Mouse (Mus musculus): ENCODE data around the gene Cenpp. TPM values are rescaled to one million over a fixed set of nuclear protein-coding genes. Genes with fewer than 3 reads are reported as not detected.

Gene Cenpp
- polyA plus RNA-seq, 1 experiment, result not detected

DNA sequence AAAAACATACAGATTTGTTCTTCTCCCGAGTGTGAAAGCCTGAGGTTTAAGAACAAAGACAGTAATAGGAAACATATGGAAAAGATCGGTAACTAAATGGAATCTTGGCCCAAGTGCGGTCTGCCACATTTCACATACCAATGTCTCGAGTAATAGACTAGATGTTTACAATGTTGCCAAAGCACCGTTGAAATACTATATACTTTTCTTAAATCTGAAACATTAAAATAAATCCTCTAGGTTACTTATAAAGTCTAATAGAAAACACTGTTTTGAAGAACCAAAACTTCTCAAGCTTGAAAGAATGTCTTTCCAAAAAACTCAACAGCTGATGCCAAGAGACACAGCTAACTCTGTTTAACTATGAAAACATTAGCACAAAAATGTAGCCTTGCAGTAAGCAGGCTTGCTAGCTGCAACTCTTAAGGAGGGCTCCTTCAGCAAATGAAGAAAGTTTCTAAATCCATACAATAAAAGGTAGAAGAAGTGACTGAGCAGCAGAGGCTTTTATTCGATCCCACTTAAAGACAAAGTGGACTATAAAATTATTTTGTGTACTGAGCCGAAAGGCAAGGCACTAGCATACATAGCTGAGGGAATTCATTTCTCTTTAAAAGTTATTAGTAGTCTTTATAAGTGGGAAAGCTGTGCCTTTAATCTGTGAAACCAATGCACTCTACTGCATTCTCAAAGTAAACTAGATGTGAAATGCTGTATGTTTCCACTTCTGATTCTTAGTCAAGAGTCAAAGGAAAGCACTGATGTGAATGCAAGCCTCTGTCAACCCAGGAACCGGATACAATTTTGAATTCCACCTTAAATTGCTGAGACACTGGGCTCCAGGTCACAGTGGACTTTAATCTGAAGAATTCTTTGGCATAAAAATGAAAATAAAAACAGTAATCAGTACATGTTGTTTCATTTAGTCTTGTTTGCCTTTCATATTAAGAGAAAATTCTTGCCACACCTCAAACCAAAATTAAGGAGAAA lies 70.7 kb downstream of the Cenpp start, which contains the start of gene Omd:
Gene Omd, plus strand, starts transcription at position 922 of the 990 bp plus-strand sequence.
- Histone ChIP-seq H3K27ac (ENCODE audit: insufficient read depth, low read depth, low read length) (no peak within 1 kb of the TSS), H3K4me1 (ENCODE audit: control insufficient read depth, insufficient read depth, low read length) (no peaks in the 10 kb centered on the region), H3K4me3 (ENCODE audit: insufficient read depth, low read depth, low read length) (no peak within 1 kb of the TSS)
- 51% methylated on average over 8 of the region's 8 CpGs for WGBS
- TF ChIP-seq POLR2A (IDR thresholded peaks at IDR 0.05; ENCODE audit: insufficient read depth, low read depth, low read length), result no peak
- TF ChIP-seq CTCF (IDR thresholded peaks at IDR 0.05; ENCODE audit: insufficient read depth, low read depth, low read length), result no peak

GRCm38 (mm10) chr13:49571418-49571817 lies 81.2 kb downstream of the Cenpp start:
- TF ChIP-seq POLR2A (IDR thresholded peaks at IDR 0.05; ENCODE audit: insufficient read depth, low read depth, low read length) (no peak), CTCF (IDR thresholded peaks at IDR 0.05; ENCODE audit: insufficient read depth, low read depth, low read length) (no peak)
- Histone ChIP-seq H3K27ac (ENCODE audit: insufficient read depth, low read depth, low read length) (no peak overlapping the region), H3K4me3 (ENCODE audit: insufficient read depth, low read depth, low read length) (no peak overlapping the region), H3K4me1 (ENCODE audit: control insufficient read depth, insufficient read depth, low read length) (no peaks in the 10 kb centered on the region)
- 89% methylated on average over 2 of the region's 2 CpGs for WGBS

GRCm38 (mm10) chr13:49570371-49570770 lies 82.2 kb downstream of the Cenpp start:
- no peak overlapping the region for H3K27ac ChIP-seq (ENCODE audit: insufficient read depth, low read depth, low read length)
- H3K4me3 ChIP-seq (ENCODE audit: insufficient read depth, low read depth, low read length), result no peak overlapping the region
- WGBS, result 75% methylated on average over 3 of the region's 3 CpGs
- TF ChIP-seq POLR2A (IDR thresholded peaks at IDR 0.05; ENCODE audit: insufficient read depth, low read depth, low read length) (no peak), CTCF (IDR thresholded peaks at IDR 0.05; ENCODE audit: insufficient read depth, low read depth, low read length) (no peak)
- H3K4me1 ChIP-seq (ENCODE audit: control insufficient read depth, insufficient read depth, low read length), result no peaks in the 10 kb centered on the region

DNA sequence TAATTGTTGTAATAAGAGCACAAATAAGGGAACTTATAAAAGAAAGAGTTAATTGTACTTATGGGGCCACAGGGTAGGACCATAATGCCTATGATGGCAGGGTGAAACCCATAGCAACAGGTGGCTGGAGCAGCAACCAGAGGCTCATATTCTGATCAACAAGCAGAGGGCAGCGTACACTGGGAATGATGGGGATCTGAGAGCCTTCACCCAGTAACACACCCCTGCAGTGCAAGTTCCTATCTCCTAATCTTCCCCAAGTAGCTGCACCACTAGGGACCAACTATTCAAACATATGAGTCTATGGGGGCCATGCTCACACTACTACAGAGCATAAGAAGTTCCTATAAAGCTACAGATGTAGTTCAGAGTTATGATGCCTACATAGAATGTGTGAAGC lies 88.2 kb downstream of the Cenpp start:
- no peak for TF ChIP-seq POLR2A (IDR thresholded peaks at IDR 0.05; ENCODE audit: insufficient read depth, low read depth, low read length)
- TF ChIP-seq CTCF (IDR thresholded peaks at IDR 0.05; ENCODE audit: insufficient read depth, low read depth, low read length), result no peak
- Histone ChIP-seq H3K4me1 (ENCODE audit: control insufficient read depth, insufficient read depth, low read length) (no peaks in the 10 kb centered on the region), H3K4me3 (ENCODE audit: insufficient read depth, low read depth, low read length) (no peak overlapping the region), H3K27ac (ENCODE audit: insufficient read depth, low read depth, low read length) (no peak overlapping the region)
- 96% methylated on average over 1 of the region's 1 CpGs for WGBS

DNA sequence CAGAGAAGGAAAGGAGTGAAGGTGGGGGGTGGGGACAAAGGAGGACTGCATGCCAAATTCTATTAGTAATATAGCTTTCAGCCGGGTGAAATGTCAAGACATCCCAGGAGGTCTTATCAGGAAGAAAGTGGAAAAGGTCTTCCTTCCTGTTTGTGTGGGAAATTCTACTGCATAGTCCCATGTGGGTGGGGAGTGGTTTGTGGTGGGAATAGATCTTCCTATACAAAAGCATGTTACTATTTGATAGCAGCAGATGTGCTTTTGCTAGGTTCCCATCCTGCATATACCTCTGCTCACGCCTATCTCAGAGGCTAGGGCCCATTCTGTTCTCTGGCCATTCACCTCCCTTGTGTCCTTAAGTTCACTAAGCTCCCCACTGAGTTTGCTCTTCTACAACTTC lies 91.7 kb downstream of the Cenpp start:
- 74% methylated on average over 2 of the region's 2 CpGs for whole genome bisulfite sequencing
- H3K4me3 ChIP-seq (ENCODE audit: insufficient read depth, low read depth, low read length), result no peak overlapping the region
- TF ChIP-seq POLR2A (IDR thresholded peaks at IDR 0.05; ENCODE audit: insufficient read depth, low read depth, low read length), result no peak
- no peak for TF ChIP-seq CTCF (IDR thresholded peaks at IDR 0.05; ENCODE audit: insufficient read depth, low read depth, low read length)
- no peak overlapping the region for H3K27ac ChIP-seq (ENCODE audit: insufficient read depth, low read depth, low read length)
- H3K4me1 ChIP-seq (ENCODE audit: control insufficient read depth, insufficient read depth, low read length), result no peaks in the 10 kb centered on the region

DNA sequence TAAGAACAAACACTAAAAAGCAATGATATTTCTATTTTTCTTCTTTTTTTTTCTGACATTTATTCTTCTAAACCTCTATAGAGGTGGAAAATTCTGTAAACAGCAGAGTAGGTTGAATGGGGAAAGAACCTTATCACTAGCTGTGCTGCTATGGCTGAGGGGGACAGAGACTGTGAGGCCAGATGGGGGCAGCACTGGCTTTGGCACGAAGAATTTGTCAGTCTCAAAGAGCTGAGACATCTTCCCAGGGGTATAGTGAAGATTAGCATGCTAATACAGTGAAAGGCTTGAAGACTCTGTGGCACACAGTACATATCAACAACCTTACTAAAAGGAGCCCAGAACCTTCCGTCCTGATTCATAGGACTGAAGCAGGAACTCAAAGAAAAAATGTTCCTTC lies 93.4 kb downstream of the Cenpp start:
- no peaks in the 10 kb centered on the region for H3K4me1 ChIP-seq (ENCODE audit: control insufficient read depth, insufficient read depth, low read length)
- no peak overlapping the region for H3K27ac ChIP-seq (ENCODE audit: insufficient read depth, low read depth, low read length)
- no peak overlapping the region for H3K4me3 ChIP-seq (ENCODE audit: insufficient read depth, low read depth, low read length)
- TF ChIP-seq POLR2A (IDR thresholded peaks at IDR 0.05; ENCODE audit: insufficient read depth, low read depth, low read length) (no peak), CTCF (IDR thresholded peaks at IDR 0.05; ENCODE audit: insufficient read depth, low read depth, low read length) (no peak)
- 47% methylated on average over 2 of the region's 2 CpGs for WGBS

DNA sequence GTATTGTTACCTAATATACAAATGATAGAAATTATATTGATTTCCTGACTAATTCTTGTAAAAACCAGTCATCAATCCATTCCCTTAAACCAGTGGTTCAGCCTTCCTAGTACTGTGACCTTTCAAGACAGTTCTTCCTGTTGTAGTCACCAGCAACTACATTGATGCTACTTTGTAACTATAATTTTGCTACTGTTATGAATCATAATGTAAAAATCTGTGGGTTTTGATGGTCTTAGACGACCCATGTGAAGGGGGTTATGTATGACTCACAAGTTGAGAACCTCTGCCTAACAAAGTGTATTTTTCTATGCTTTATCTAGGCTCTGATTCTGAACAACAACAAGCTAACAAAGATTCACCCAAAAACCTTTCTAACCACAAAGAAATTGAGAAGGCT lies 95.7 kb downstream of the Cenpp start:
- no peak for TF ChIP-seq POLR2A (IDR thresholded peaks at IDR 0.05; ENCODE audit: insufficient read depth, low read depth, low read length)
- TF ChIP-seq CTCF (IDR thresholded peaks at IDR 0.05; ENCODE audit: insufficient read depth, low read depth, low read length), result no peak
- Histone ChIP-seq H3K4me3 (ENCODE audit: insufficient read depth, low read depth, low read length) (no peak overlapping the region), H3K4me1 (ENCODE audit: control insufficient read depth, insufficient read depth, low read length) (no peaks in the 10 kb centered on the region), H3K27ac (ENCODE audit: insufficient read depth, low read depth, low read length) (no peak overlapping the region)
- 56% methylated on average over 1 of the region's 1 CpGs for WGBS

DNA sequence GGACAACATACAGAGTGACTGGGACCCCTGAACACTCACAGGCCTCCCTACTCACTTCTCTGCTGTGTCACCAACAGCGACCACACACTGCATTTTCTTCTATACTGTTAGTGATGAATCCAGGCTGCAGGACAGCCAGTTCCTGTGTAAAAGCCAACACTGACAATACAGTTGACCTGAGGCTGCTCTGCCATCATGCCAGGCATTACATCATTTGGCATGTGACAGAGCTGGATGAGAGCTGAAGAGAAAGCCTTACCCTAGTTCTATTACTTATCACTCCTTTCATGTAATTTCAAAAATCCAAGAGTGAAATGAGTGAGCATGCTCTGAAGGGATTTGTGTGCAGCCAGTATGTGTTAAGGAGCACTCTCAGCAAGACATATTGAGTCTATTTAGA lies 96.4 kb downstream of the Cenpp start:
- no peak overlapping the region for H3K4me3 ChIP-seq (ENCODE audit: insufficient read depth, low read depth, low read length)
- 73% methylated on average over 1 of the region's 1 CpGs for WGBS
- TF ChIP-seq CTCF (IDR thresholded peaks at IDR 0.05; ENCODE audit: insufficient read depth, low read depth, low read length), result no peak
- no peak for TF ChIP-seq POLR2A (IDR thresholded peaks at IDR 0.05; ENCODE audit: insufficient read depth, low read depth, low read length)
- H3K4me1 ChIP-seq (ENCODE audit: control insufficient read depth, insufficient read depth, low read length), result no peaks in the 10 kb centered on the region
- H3K27ac ChIP-seq (ENCODE audit: insufficient read depth, low read depth, low read length), result no peak overlapping the region

DNA sequence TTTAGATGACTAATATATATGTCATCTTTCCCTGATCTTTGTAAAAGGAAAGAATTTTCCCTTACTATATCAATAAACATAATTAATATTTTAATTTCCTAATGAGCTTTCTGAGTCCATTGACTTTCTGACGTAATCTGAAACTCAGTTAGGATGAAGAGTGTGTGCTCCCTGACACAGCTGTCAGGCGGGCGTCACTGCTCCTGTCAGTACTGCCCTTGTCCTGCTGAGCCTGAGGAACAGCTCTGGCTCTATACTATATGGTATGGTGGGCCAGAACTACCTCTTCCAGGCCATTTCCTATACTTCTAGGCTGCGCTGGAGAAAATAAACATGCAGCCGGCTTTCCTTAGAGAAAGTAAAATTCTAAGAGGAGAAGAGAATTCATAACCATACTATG lies 98.1 kb downstream of the Cenpp start:
- H3K4me3 ChIP-seq (ENCODE audit: insufficient read depth, low read depth, low read length), result no peak overlapping the region
- no peak overlapping the region for H3K27ac ChIP-seq (ENCODE audit: insufficient read depth, low read depth, low read length)
- no peaks in the 10 kb centered on the region for H3K4me1 ChIP-seq (ENCODE audit: control insufficient read depth, insufficient read depth, low read length)
- no peak for TF ChIP-seq CTCF (IDR thresholded peaks at IDR 0.05; ENCODE audit: insufficient read depth, low read depth, low read length)
- TF ChIP-seq POLR2A (IDR thresholded peaks at IDR 0.05; ENCODE audit: insufficient read depth, low read depth, low read length), result no peak
- WGBS, result 91% methylated on average over 5 of the region's 5 CpGs

Measured in olfactory bulb, adult 2 months (tissue).